Mouse (Mus musculus) B cell, adult (primary cell): ENCODE measurements around the gene Jam2. TPM values are rescaled to one million over a fixed set of nuclear protein-coding genes. Genes with fewer than 3 reads are reported as not detected.

Experiments used
- total RNA-seq: library from RNA; stranded (reverse); gene quantifications from 4 replicates; pipeline ENCODE4 v1.2.4, GENCODE M21; 2023; ENCODE audit not compliant: inconsistent age

Jam2 gene
- not detected in 4 replicates for total RNA-seq

GRCm38 (mm10) chr16:84774003-84774703 lies at the start of gene Jam2:
TSS of gene Jam2 (plus strand) at chr16:84774123.

DNA sequence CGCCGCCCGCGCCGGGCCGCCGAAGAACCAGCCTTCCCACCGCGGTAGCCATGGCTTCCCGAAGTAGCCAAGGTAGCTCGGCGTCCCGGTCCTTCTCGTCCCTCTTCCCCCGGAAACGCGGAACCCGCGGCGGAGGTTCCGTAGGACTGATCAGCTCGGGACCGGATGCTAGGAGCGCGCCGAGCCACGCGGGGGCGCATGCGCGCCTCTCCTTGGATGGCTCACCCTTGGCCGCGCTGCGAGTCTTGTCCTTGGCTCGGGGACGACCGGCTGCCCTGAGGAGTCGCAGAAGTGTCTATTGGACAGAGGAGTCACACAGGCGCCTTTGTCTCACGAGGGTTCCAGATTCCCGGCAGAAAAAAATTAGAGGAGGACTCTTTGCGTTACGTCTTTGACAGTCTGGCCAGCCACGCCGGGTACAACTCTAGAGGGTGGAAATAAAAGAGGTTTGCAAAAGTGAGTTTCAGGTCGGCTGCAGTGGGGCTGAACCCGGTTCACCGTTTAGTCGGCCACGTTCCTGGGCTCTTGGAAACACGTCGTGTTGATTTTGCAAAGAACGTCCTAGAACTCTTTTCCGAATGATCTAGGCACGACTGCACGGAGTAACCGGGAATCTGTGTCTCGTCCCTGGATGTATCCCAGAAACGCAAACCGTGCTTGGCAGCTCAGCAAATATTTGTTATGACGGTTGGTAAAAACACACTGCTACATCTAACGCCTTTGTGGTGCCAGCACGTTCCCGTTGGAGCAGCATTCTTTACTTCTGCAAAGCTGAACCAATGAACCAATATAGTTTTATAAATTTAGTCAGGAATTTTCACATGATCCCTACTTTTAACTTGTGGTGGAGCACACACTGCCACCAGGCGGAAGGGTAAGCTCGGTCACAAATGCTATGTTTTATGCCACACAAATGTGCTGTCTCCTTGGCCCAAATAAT lies 38.5 kb upstream of the Jam2 start, which contains the start of gene Mrpl39:
TSS of gene Mrpl39 (minus strand) at position 577 of the 940 bp plus-strand sequence.

DNA sequence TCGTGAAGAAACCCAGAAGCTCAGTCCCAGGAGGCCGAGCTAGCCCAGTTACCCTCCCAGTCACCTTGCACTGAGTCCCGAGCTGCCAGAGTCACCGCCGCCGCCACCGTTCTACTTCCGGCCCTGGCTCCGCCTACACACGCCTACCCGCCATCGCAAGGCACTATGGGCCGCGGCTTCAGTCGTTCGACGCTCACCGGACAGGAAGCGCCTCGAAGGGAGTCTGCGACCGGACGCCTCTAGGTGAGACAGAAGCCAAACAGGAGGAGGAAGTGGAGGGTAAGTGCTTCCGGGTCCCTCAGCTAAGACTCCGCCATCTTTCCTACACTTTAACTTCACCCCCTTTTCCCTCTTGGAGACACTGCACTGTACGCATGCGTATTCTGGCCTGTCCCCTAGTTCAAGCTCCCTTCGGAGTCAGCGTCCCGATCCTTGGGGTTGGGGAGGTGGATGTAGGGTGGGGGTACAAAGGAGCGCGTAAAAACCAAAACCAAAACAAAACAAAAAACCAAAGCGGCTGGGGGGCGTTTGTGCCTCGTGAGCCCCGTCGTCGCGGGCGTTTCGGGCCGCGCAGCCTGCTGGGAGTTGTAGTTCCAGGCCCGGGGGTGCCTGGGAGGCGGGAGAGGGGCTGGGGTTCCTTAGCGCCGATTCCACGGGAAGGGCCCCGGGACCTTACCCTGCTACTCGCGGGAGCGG lies 61.0 kb downstream of the Jam2 start, which contains the start of gene Gabpa:
TSS of gene Gabpa (plus strand) at position 181 of the 696 bp plus-strand sequence.

DNA sequence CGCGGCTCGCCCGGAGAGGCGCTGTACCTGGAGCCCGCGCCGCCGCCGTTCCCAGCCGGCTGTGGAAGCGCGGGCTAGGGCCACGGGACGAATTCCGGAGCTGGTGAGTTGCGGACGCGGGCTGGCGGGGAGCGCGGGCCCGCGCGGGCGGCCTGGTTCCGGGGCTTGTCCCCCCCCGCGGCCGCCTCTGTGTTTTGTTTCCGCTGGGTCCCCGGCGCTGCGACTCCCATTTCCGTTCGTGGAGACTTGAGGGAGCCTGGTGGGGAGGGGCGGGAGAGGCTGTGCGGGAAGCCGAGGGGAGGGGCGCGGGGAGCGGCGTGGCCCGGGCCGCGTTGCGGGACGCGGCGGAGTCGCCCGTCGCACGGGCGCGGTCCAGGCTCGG lies 61.5 kb downstream of the Jam2 start, which contains the start of gene Atp5j:
TSS of gene Atp5j (minus strand) at position 185 of the 382 bp plus-strand sequence.

Other genes starting within 250 kb of the Jam2 start
- gene Mrpl39, start 38.4 kb upstream of the Jam2 start, total RNA-seq, result 18.9 to 24.9 TPM (median 21.0 TPM) in 4 replicates
- 44.8 to 54.2 TPM (median 46.5 TPM) in 4 replicates for gene Gabpa, start 60.8 kb downstream of the Jam2 start, total RNA-seq
- gene Atp5j, start 61.5 kb downstream of the Jam2 start, total RNA-seq, result 112 to 129 TPM (median 126 TPM) in 4 replicates